In genomic region chr4:149307596-149308490, GRCm38 (mm10) we compare ENCODE assay signal across 8 mouse cellular contexts. TPM values are rescaled to one million over a fixed set of nuclear protein-coding genes. Genes with fewer than 3 reads are reported as not detected.
A peak's percentile ranks its signal among the peaks of the same experiment; 100 is the strongest.
DNase-seq lines count a peak whose midpoint lies in the region; ATAC-seq lines count a peak whose summit lies in the region.

TSS of gene Kif1b (minus strand) at chr4:149307693.

- H3K27me3 ChIP-seq in heart, embryonic 14.5 days (ENCODE audit: control insufficient read depth, insufficient read depth, low read length) = no peaks in the 10 kb centered on the region
- H3K27me3 ChIP-seq in liver, embryonic 13.5 days = peaks cover 24% of the 10 kb centered on the region
- H3K27me3 ChIP-seq in stomach, embryonic 16.5 days (ENCODE audit: control insufficient read depth, insufficient read depth, low read length) = no peaks in the 10 kb centered on the region

- peak within 1 kb of the TSS; percentile 87 for H3K27ac ChIP-seq in brown adipose tissue, adult 24 weeks (replicated peaks; ENCODE audit: low read depth, low read length)
- peak within 1 kb of the TSS; percentile 89 to 96 for H3K27ac ChIP-seq in heart, embryonic 14.5 days (replicated peaks in 1 of 2; ENCODE audit: control insufficient read depth in 1 of 2, insufficient read depth in 1 of 2, low read depth in 2 of 2, low read length in 2 of 2)
- H3K27ac ChIP-seq in liver, embryonic 13.5 days = peak within 1 kb of the TSS; percentile 67
- peak within 1 kb of the TSS; percentile 88 for H3K27ac ChIP-seq in stomach, embryonic 16.5 days (ENCODE audit: low read length)

- H3K4me1 ChIP-seq in brown adipose tissue, adult 24 weeks (ENCODE audit: control insufficient read depth, insufficient read depth, insufficient read length, low read length) = peaks cover 12% of the 10 kb centered on the region
- peaks cover 3 to 34% of the 10 kb centered on the region in 2 experiments for H3K4me1 ChIP-seq in heart, embryonic 14.5 days (ENCODE audit: control insufficient read depth in 2 of 2, insufficient read depth in 2 of 2, low read length in 2 of 2)
- peaks cover 29% of the 10 kb centered on the region for H3K4me1 ChIP-seq in liver, embryonic 13.5 days (replicated peaks)
- H3K4me1 ChIP-seq in stomach, embryonic 16.5 days (ENCODE audit: control insufficient read depth, insufficient read depth, low read length) = peaks cover 23% of the 10 kb centered on the region

- WGBS in heart, embryonic 14.5 days = under 1% methylated on average over 76 of the region's 79 CpGs
- 1% methylated on average over 79 of the region's 79 CpGs for WGBS in liver, embryonic 13.5 days (ENCODE audit: insufficient replicate concordance)
- under 1% methylated on average over 79 of the region's 79 CpGs for WGBS in stomach, embryonic 16.5 days

- H3K36me3 ChIP-seq in heart, embryonic 14.5 days (ENCODE audit: control insufficient read depth, insufficient read depth, low read length) = no peaks in the 10 kb centered on the region
- no peaks in the 10 kb centered on the region for H3K36me3 ChIP-seq in liver, embryonic 13.5 days
- no peaks in the 10 kb centered on the region for H3K36me3 ChIP-seq in stomach, embryonic 16.5 days (ENCODE audit: control insufficient read depth, insufficient read depth, low read length)

- DNase-seq in CD4-positive, CD25-positive, alpha-beta regulatory T cell, adult 2 months (ENCODE audit: low read depth, low spot score) = peak; percentile 99
- peak; percentile 84 for DNase-seq in fibroblast of lung, adult 2 months (ENCODE audit: low read depth)
- DNase-seq in kidney, postnatal 14 days = peak; percentile 98
- DNase-seq in liver, embryonic 13.5 days = peak; percentile 96
- peak; percentile 100 for DNase-seq in neural tube, embryonic 10.5 days (ENCODE audit: extremely low spot score, low spot score)

- ATAC-seq in heart, embryonic 14.5 days (ENCODE audit: insufficient number of reproducible peaks, insufficient read depth, low FRiP score, low read depth) = peak; percentile 96
- ATAC-seq in liver, embryonic 13.5 days (ENCODE audit: low read depth) = peak; percentile 98
- peak; percentile 99 for ATAC-seq in stomach, embryonic 16.5 days (ENCODE audit: insufficient read depth, low FRiP score)

- peak within 1 kb of the TSS; percentile 84 for H3K4me2 ChIP-seq in heart, embryonic 14.5 days (ENCODE audit: low read length)
- H3K4me2 ChIP-seq in liver, embryonic 13.5 days = peak within 1 kb of the TSS; percentile 98
- peak within 1 kb of the TSS; percentile 76 for H3K4me2 ChIP-seq in stomach, embryonic 16.5 days (ENCODE audit: low read depth, low read length)

- H3K9ac ChIP-seq in heart, embryonic 14.5 days (ENCODE audit: low read length) = peak within 1 kb of the TSS; percentile 98
- peak within 1 kb of the TSS; percentile 83 for H3K9ac ChIP-seq in liver, embryonic 13.5 days
- peak within 1 kb of the TSS; percentile 92 for H3K9ac ChIP-seq in stomach, embryonic 16.5 days (ENCODE audit: low read length)

- peak within 1 kb of the TSS; percentile 83 for H3K4me3 ChIP-seq in brown adipose tissue, adult 24 weeks (ENCODE audit: insufficient read depth, low read depth, low read length)
- H3K4me3 ChIP-seq in heart, embryonic 14.5 days (ENCODE audit: control insufficient read depth in 1 of 2, insufficient read depth in 1 of 2, low read depth in 1 of 2, low read length in 2 of 2) = peak within 1 kb of the TSS; percentile 82 to 95
- peak within 1 kb of the TSS; percentile 79 for H3K4me3 ChIP-seq in liver, embryonic 13.5 days (replicated peaks)
- peak within 1 kb of the TSS; percentile 91 for H3K4me3 ChIP-seq in stomach, embryonic 16.5 days (replicated peaks; ENCODE audit: low read length)

- no peaks in the 10 kb centered on the region for H3K9me3 ChIP-seq in heart, embryonic 14.5 days (ENCODE audit: control insufficient read depth, low read length)
- no peaks in the 10 kb centered on the region for H3K9me3 ChIP-seq in liver, embryonic 13.5 days (replicated peaks)
- H3K9me3 ChIP-seq in stomach, embryonic 16.5 days (replicated peaks; ENCODE audit: control insufficient read depth, low read length) = no peaks in the 10 kb centered on the region

RNA-seq across cellular contexts. Expression of gene Kif1b, which starts in this region (rescaled TPM):
- 59.4 and 63.5 TPM in 2 replicates for polyA plus RNA-seq in brown adipose tissue, adult 24 weeks (2012; ENCODE audit: insufficient read depth, insufficient read length, missing spikeins)
- 47.1 and 51.9 TPM in 2 replicates for polyA plus RNA-seq in heart, embryonic 14.5 days (2014; fragmentation: Nextera tagmentation; extraction: Ambion mirVana)
- 5.1 and 6.7 TPM in 2 replicates for polyA plus RNA-seq in liver, embryonic 13.5 days (2015; fragmentation: Nextera tagmentation; extraction: Ambion mirVana)
- 27.1 and 29.5 TPM in 2 replicates for polyA plus RNA-seq in stomach, embryonic 16.5 days (2015; fragmentation: Nextera tagmentation; extraction: Ambion mirVana)

Comparison
In these comparisons a context has a peak if more than half of its experiments do, and no peak if none do; other contexts are left out.
1. Peak in every context shown above with its lines: DNase-seq, ATAC-seq, H3K4me3 ChIP-seq and H3K27ac ChIP-seq.